Mouse (Mus musculus) liver, adult 2 months (tissue): ENCODE data around the gene Gm49387.

Source experiments
- CTCF ChIP-seq: fragments of 200-500 bp; IDR thresholded peaks from 2 replicates; pipeline ENCODE4 v1.5.1; 2011; ENCODE audit warnings: low read depth, low read length, control low read depth
- POLR2A ChIP-seq: fragments of 200-500 bp; IDR thresholded peaks from 2 replicates; pipeline ENCODE4 v1.6.1; 2011; ENCODE audit warnings: low read length, control low read depth; ENCODE audit not compliant: insufficient read depth; ENCODE audit errors: extremely low read depth

GRCm38 (mm10) chr14:31666931-31667705 is 26.4 kb upstream of the Gm49387 start:
- TF ChIP-seq CTCF (no peak), POLR2A (no peak)
